Mouse (Mus musculus) MEL (cell line): Measurements from ENCODE around the gene Cnot3. TPM values are rescaled to one million over a fixed set of nuclear protein-coding genes. Genes with fewer than 3 reads are reported as not detected.

ENCODE experiments used
- DNase-seq: peaks from one replicate; pipeline ENCODE4 v3.0.0; 2011; ENCODE audit warnings: low read depth, low spot score
- H3K27ac ChIP-seq: 2 replicates; pipeline ENCODE4 v1.5.1; 2012; ENCODE audit warnings: low read depth, mild to moderate bottlenecking, control low read depth, low read length, moderate library complexity; ENCODE audit not compliant: control insufficient read depth
- H3K27me3 ChIP-seq, 2 experiments: fragments of 150-350 bp in 1 of 2; sonication (generic) in 1 of 2; 2 replicates each; pipeline ENCODE4 v1.6.1; 2012; ENCODE audit warnings: low read length in 2 of 2, mild to moderate bottlenecking in 2 of 2, improper control_type of control experiment in 1 of 2, moderate library complexity in 1 of 2; ENCODE audit not compliant: insufficient read depth in 2 of 2, control insufficient read depth in 1 of 2
- H3K36me3 ChIP-seq, 2 experiments: 2 replicates each; pipeline ENCODE4 v1.6.1; 2012 to 2014; ENCODE audit warnings: low read length in 2 of 2, improper control_type of control experiment in 1 of 2, inconsistent platforms in 1 of 2, mild to moderate bottlenecking in 1 of 2; ENCODE audit not compliant: insufficient read depth in 2 of 2, control insufficient read depth in 1 of 2
- H3K4me1 ChIP-seq, 2 experiments: fragments of 150-350 bp in 1 of 2; sonication (generic) in 1 of 2; 2 replicates each; pipeline ENCODE4 v1.6.1; 2012; ENCODE audit warnings: low read length in 2 of 2, improper control_type of control experiment in 1 of 2, mild to moderate bottlenecking in 1 of 2; ENCODE audit not compliant: insufficient read depth in 2 of 2, control insufficient read depth in 1 of 2
- H3K4me3 ChIP-seq, 2 experiments: fragments of 150-350 bp in 1 of 2; sonication (generic) in 1 of 2; 2 replicates each; pipeline ENCODE4 v1.5.1; 2012; ENCODE audit warnings: low read depth in 2 of 2, low read length in 2 of 2, mild to moderate bottlenecking in 2 of 2, moderate library complexity in 2 of 2, control low read depth in 1 of 2, improper control_type of control experiment in 1 of 2; ENCODE audit not compliant: control insufficient read depth in 1 of 2, insufficient read depth in 1 of 2
- H3K79me2 ChIP-seq: 2 replicates; pipeline ENCODE4 v1.6.1; 2012; ENCODE audit warnings: mild to moderate bottlenecking, low read length, moderate library complexity; ENCODE audit not compliant: control insufficient read depth, poor library complexity, insufficient read depth
- H3K9ac ChIP-seq: 2 replicates; pipeline ENCODE4 v1.6.1; 2012; ENCODE audit warnings: low read depth, mild to moderate bottlenecking, control low read depth, low read length, moderate library complexity; ENCODE audit not compliant: control insufficient read depth, poor library complexity, severe bottlenecking
- H3K9me3 ChIP-seq: fragments of 150-350 bp; sonication (generic); replicated peaks from 2 replicates; pipeline ENCODE4 v1.6.1; 2012; ENCODE audit warnings: mild to moderate bottlenecking, low read length, improper control_type of control experiment, moderate library complexity; ENCODE audit not compliant: insufficient read depth
- BHLHE40 ChIP-seq: IDR thresholded peaks from 2 replicates; pipeline ENCODE4 v1.6.1; 2012; ENCODE audit warnings: low read depth, mild to moderate bottlenecking, inconsistent platforms, low read length, improper control_type of control experiment, borderline replicate concordance
- CHD1 ChIP-seq: IDR thresholded peaks from 2 replicates; pipeline ENCODE4 v1.6.1; 2012; ENCODE audit warnings: low read depth, mild to moderate bottlenecking, inconsistent platforms, low read length, improper control_type of control experiment
- CHD2 ChIP-seq: IDR thresholded peaks from 2 replicates; pipeline ENCODE4 v1.6.1; 2011; ENCODE audit warnings: low read length, improper control_type of control experiment
- CTCF ChIP-seq, 3 experiments: IDR thresholded peaks in 2 of 3; conservative IDR thresholded peaks in 1 of 3; 2 replicates each; pipeline ENCODE4 v1.5.1; 2011 to 2012; ENCODE audit warnings: low read length in 3 of 3, low read depth in 2 of 3, mild to moderate bottlenecking in 2 of 3, improper control_type of control experiment in 1 of 3, inconsistent platforms in 1 of 3, mixed read lengths in 1 of 3, moderate library complexity in 1 of 3; ENCODE audit not compliant: control insufficient read depth in 1 of 3, insufficient read depth in 1 of 3, poor library complexity in 1 of 3, severe bottlenecking in 1 of 3
- ELF1 ChIP-seq: IDR thresholded peaks from 2 replicates; pipeline ENCODE4 v1.6.1; 2014; ENCODE audit warnings: low read depth, mild to moderate bottlenecking, inconsistent platforms, low read length, improper control_type of control experiment, moderate library complexity
- EP300 ChIP-seq, 2 experiments: IDR thresholded peaks; 2 replicates each; pipeline ENCODE4 v1.6.1; 2011; ENCODE audit warnings: improper control_type of control experiment in 2 of 2, low read length in 2 of 2, low read depth in 1 of 2, mild to moderate bottlenecking in 1 of 2
- GATA1 ChIP-seq: IDR thresholded peaks from 2 replicates; pipeline ENCODE4 v1.6.1; 2011; ENCODE audit warnings: low read depth, low read length, improper control_type of control experiment
- HCFC1 ChIP-seq: IDR thresholded peaks from 2 replicates; pipeline ENCODE4 v1.6.1; 2012; ENCODE audit warnings: low read depth, mild to moderate bottlenecking, inconsistent platforms, low read length, improper control_type of control experiment, moderate library complexity
- KAT2A ChIP-seq: conservative IDR thresholded peaks from 2 replicates; pipeline ENCODE4 v1.6.1; 2012; ENCODE audit warnings: low read depth, low read length, improper control_type of control experiment, inconsistent platforms
- MAFK ChIP-seq: IDR thresholded peaks from 2 replicates; pipeline ENCODE4 v1.6.1; 2011; ENCODE audit warnings: low read depth, mild to moderate bottlenecking, low read length, improper control_type of control experiment, borderline replicate concordance
- MAX ChIP-seq: IDR thresholded peaks from 2 replicates; pipeline ENCODE4 v1.6.1; 2011; ENCODE audit warnings: low read length, improper control_type of control experiment
- MAZ ChIP-seq: IDR thresholded peaks from 2 replicates; pipeline ENCODE4 v1.6.1; 2012; ENCODE audit warnings: low read depth, mild to moderate bottlenecking, inconsistent platforms, low read length, improper control_type of control experiment
- MEF2A ChIP-seq: IDR thresholded peaks from 2 replicates; pipeline ENCODE4 v1.6.1; 2014; ENCODE audit warnings: low read depth, mild to moderate bottlenecking, inconsistent platforms, low read length, improper control_type of control experiment; ENCODE audit not compliant: poor library complexity, insufficient replicate concordance, severe bottlenecking; ENCODE audit errors: extremely low read depth
- MYB ChIP-seq: IDR thresholded peaks from 2 replicates; pipeline ENCODE4 v1.6.1; 2011; ENCODE audit warnings: mild to moderate bottlenecking, low read depth, low read length, improper control_type of control experiment
- MYC ChIP-seq: IDR thresholded peaks from 2 replicates; pipeline ENCODE4 v1.6.1; 2011; ENCODE audit warnings: low read depth, mild to moderate bottlenecking, low read length, improper control_type of control experiment, moderate library complexity
- NRF1 ChIP-seq: IDR thresholded peaks from 2 replicates; pipeline ENCODE4 v1.6.1; 2014; ENCODE audit warnings: low read depth, mild to moderate bottlenecking, inconsistent platforms, low read length, improper control_type of control experiment, moderate library complexity; ENCODE audit not compliant: poor library complexity, insufficient read depth, severe bottlenecking
- POLR2A ChIP-seq, 2 experiments: IDR thresholded peaks; 2 replicates each; pipeline ENCODE4 v1.6.1; 2011 to 2012; ENCODE audit warnings: low read length in 2 of 2, mild to moderate bottlenecking in 2 of 2, control low read depth in 1 of 2, improper control_type of control experiment in 1 of 2, low read depth in 1 of 2, moderate library complexity in 1 of 2; ENCODE audit not compliant: control insufficient read depth in 1 of 2, insufficient read depth in 1 of 2, poor library complexity in 1 of 2
- POLR2AphosphoS2 ChIP-seq: IDR thresholded peaks from 2 replicates; pipeline ENCODE4 v1.6.1; 2011; ENCODE audit warnings: low read length, improper control_type of control experiment
- POLR2AphosphoS5 ChIP-seq: IDR thresholded peaks from 2 replicates; pipeline ENCODE4 v1.6.1; 2012; ENCODE audit warnings: low read depth, borderline replicate concordance, mild to moderate bottlenecking, inconsistent platforms, low read length, moderate library complexity, mixed read lengths
- RAD21 ChIP-seq: IDR thresholded peaks from 2 replicates; pipeline ENCODE4 v1.6.1; 2011; ENCODE audit warnings: mild to moderate bottlenecking, low read depth, low read length, improper control_type of control experiment
- RCOR1 ChIP-seq: IDR thresholded peaks from 2 replicates; pipeline ENCODE4 v1.6.1; 2012; ENCODE audit warnings: low read depth, mild to moderate bottlenecking, inconsistent platforms, low read length, improper control_type of control experiment
- SIN3A ChIP-seq: IDR thresholded peaks from 2 replicates; pipeline ENCODE4 v1.6.1; 2012; ENCODE audit warnings: low read length, improper control_type of control experiment, inconsistent platforms
- SMC3 ChIP-seq: IDR thresholded peaks from 2 replicates; pipeline ENCODE4 v1.6.1; 2011; ENCODE audit warnings: low read depth, low read length, improper control_type of control experiment
- TAL1 ChIP-seq: IDR thresholded peaks from 2 replicates; pipeline ENCODE4 v1.6.1; 2012; ENCODE audit warnings: mild to moderate bottlenecking, inconsistent platforms, low read length, moderate library complexity, mixed read lengths
- TCF12 ChIP-seq: IDR thresholded peaks from 2 replicates; pipeline ENCODE4 v1.6.1; 2014; ENCODE audit warnings: low read depth, mild to moderate bottlenecking, inconsistent platforms, low read length, improper control_type of control experiment, moderate library complexity
- UBTF ChIP-seq: IDR thresholded peaks from 2 replicates; pipeline ENCODE4 v1.6.1; 2012; ENCODE audit warnings: low read depth, mild to moderate bottlenecking, inconsistent platforms, low read length, improper control_type of control experiment, moderate library complexity, borderline replicate concordance; ENCODE audit not compliant: insufficient read depth
- USF1 ChIP-seq: IDR thresholded peaks from 2 replicates; pipeline ENCODE4 v1.6.1; 2014; ENCODE audit warnings: low read depth, mild to moderate bottlenecking, inconsistent platforms, low read length, improper control_type of control experiment, moderate library complexity
- ZC3H11A ChIP-seq: IDR thresholded peaks from 2 replicates; pipeline ENCODE4 v1.6.1; 2012; ENCODE audit warnings: low read depth, mild to moderate bottlenecking, inconsistent platforms, low read length, improper control_type of control experiment
- ZKSCAN1 ChIP-seq: IDR thresholded peaks from 2 replicates; pipeline ENCODE4 v1.6.1; 2012; ENCODE audit warnings: low read depth, mild to moderate bottlenecking, inconsistent platforms, low read length, improper control_type of control experiment, moderate library complexity
- ZMIZ1 ChIP-seq: IDR thresholded peaks from 2 replicates; pipeline ENCODE4 v1.6.1; 2012; ENCODE audit warnings: low read depth, mild to moderate bottlenecking, inconsistent platforms, low read length, improper control_type of control experiment, moderate library complexity
- polyA plus RNA-seq, 2 experiments: library from polyadenylated mRNA; stranded (reverse) in 1 of 2; unstranded in 1 of 2; fragments of >175 nt in 1 of 2; fragments of >200 nt in 1 of 2; gene quantifications; 2 replicates each; pipeline versions ENCODE4 v1.2.1 to v1.2.4; 2012; ENCODE audit warnings: low replicate concordance in 2 of 2, low read depth in 1 of 2; ENCODE audit not compliant: insufficient read length in 2 of 2, insufficient read depth in 1 of 2, missing spikeins in 1 of 2
- total RNA-seq: library from RNA; depleted of rRNA; stranded (reverse); fragments of 300-350 nt; gene quantifications from 2 replicates; pipeline ENCODE4 v1.2.3, GENCODE M21; 2012

The Cnot3 gene
- total and polyA plus RNA-seq, 3 experiments: 17.4 to 118 (median 86.6) TPM

GRCm38 (mm10) chr7:3601119-3601518 lies 43.9 kb upstream of the Cnot3 start (continued):
- TF ChIP-seq TCF12 (no peak), BHLHE40 (no peak), NRF1 (no peak), RCOR1 (no peak), MYC (peak; percentile 85; the same call in 1 of the 2 replicates), MAZ (no peak), CHD1 (no peak), USF1 (no peak), POLR2AphosphoS5 (no peak), RAD21 (peak; percentile 94), TAL1 (no peak)

- no peaks in the 10 kb centered on the region for H3K9me3 ChIP-seq
- no peak for TF ChIP-seq CHD1
- TF ChIP-seq NRF1: no peak
- TF ChIP-seq ELF1: no peak
- TF ChIP-seq RCOR1: no peak
- no peak for TF ChIP-seq TCF12
- TF ChIP-seq MAX: no peak
- TF ChIP-seq ZKSCAN1: no peak
- TF ChIP-seq SIN3A: no peak
- no peak for TF ChIP-seq MYC
- no peak for TF ChIP-seq BHLHE40
- TF ChIP-seq MAFK: no peak
- no peak for TF ChIP-seq POLR2A (IDR thresholded peaks at IDR 0.05; ENCODE audit: control insufficient read depth in 1 of 2, insufficient read depth in 1 of 2, low read depth in 1 of 2, low read length in 2 of 2, poor library complexity in 1 of 2)
- TF ChIP-seq MYB: no peak
- peak; percentile 51 for TF ChIP-seq ZC3H11A
- peak; percentile 45 to 80 (median 53); a peak in 5 of 6 replicates for TF ChIP-seq CTCF (IDR thresholded peaks at IDR 0.05 in 2 of 3, conservative IDR thresholded peaks at IDR 0.05 in 1 of 3; ENCODE audit: control insufficient read depth in 1 of 3, insufficient read depth in 1 of 3, low read depth in 2 of 3, low read length in 3 of 3, poor library complexity in 1 of 3, severe bottlenecking in 1 of 3)
- no peak for TF ChIP-seq KAT2A
- no peak for TF ChIP-seq GATA1
- TF ChIP-seq ZMIZ1: no peak
- TF ChIP-seq EP300 (IDR thresholded peaks at IDR 0.05; ENCODE audit: low read depth in 1 of 2, low read length in 2 of 2): no peak
- TF ChIP-seq MEF2A: no peak
- TF ChIP-seq POLR2AphosphoS2: no peak
- peak; percentile 74 for TF ChIP-seq RAD21
- TF ChIP-seq CHD2: no peak
- TF ChIP-seq TAL1: no peak
- no peak for TF ChIP-seq MAZ
- no peak for TF ChIP-seq HCFC1
- no peak for TF ChIP-seq UBTF
- peak; percentile 71 for TF ChIP-seq SMC3
- H3K9ac ChIP-seq: no peak overlapping the region
- DNase-seq: peak; percentile 79
- H3K36me3 ChIP-seq: no peaks in the 10 kb centered on the region
- no peak overlapping the region for H3K27ac ChIP-seq
- H3K4me3 ChIP-seq: no peak overlapping the region
- H3K79me2 ChIP-seq: no peaks in the 10 kb centered on the region
- H3K27me3 ChIP-seq: 0 out of 4 replicates have a peak, but pooled peaks cover 0 to 2% of the 10 kb centered on the region in 2 experiments
- no peaks in the 10 kb centered on the region for H3K4me1 ChIP-seq
Observed at GRCm38 (mm10) chr7:3606798-3607197, 38.3 kb upstream of the Cnot3 start.
